23 mouse cellular contexts compared by ENCODE assay signal in genomic region chr6:124491427-124491826, GRCm38 (mm10). TPM values are rescaled to one million over a fixed set of nuclear protein-coding genes. Genes with fewer than 3 reads are reported as not detected.
"Had no signal": no experiment of that assay in that cellular context is flagged by ENCODE, and none has a peak within 500 bp of the region (broad histone marks: within the 10 kb centered on the region; RNA-seq: fewer than 3 reads in every experiment).

No protein-coding gene starts in this region.

- H3K27me3 ChIP-seq: liver, embryonic 15.5 days; lung, embryonic 15.5 days; neural tube, embryonic 13.5 days; neural tube, embryonic 15.5 days had no signal

- H3K4me1 ChIP-seq: midbrain, embryonic 10.5 days; neural tube, embryonic 13.5 days; neural tube, embryonic 15.5 days had no signal

- H3K9me3 ChIP-seq: liver, embryonic 15.5 days; lung, embryonic 15.5 days; neural tube, embryonic 13.5 days; neural tube, embryonic 15.5 days had no signal

- H3K36me3 ChIP-seq: liver, embryonic 15.5 days; lung, embryonic 15.5 days; midbrain, embryonic 10.5 days; neural tube, embryonic 13.5 days; neural tube, embryonic 15.5 days had no signal

- H3K27ac ChIP-seq: liver, embryonic 15.5 days; lung, embryonic 15.5 days; macrophage; midbrain, embryonic 10.5 days; neural tube, embryonic 13.5 days; neural tube, embryonic 15.5 days had no signal

- H3K4me2 ChIP-seq: liver, embryonic 15.5 days; lung, embryonic 15.5 days; neural tube, embryonic 13.5 days; neural tube, embryonic 15.5 days had no signal

- H3K9ac ChIP-seq: liver, embryonic 15.5 days; liver, postnatal 0 days; lung, embryonic 15.5 days; neural tube, embryonic 13.5 days; neural tube, embryonic 15.5 days had no signal

- H3K4me3 ChIP-seq: liver, embryonic 15.5 days; lung, embryonic 15.5 days; midbrain, embryonic 10.5 days; myocyte; neural tube, embryonic 13.5 days; neural tube, embryonic 15.5 days had no signal

- DNase-seq: liver, postnatal 0 days; lung, adult 2 months; lung, postnatal 14 days; lung, postnatal 36 days; midbrain, embryonic 14.5 days; retina, postnatal 1 day; right cerebral cortex, adult 18-20 months; right cerebral cortex, postnatal 25 days; right cerebral cortex, postnatal 4 days; spleen, adult 18-20 months; thymus, adult 18-20 months; thymus, postnatal 36 days had no signal

- ATAC-seq: liver, postnatal 0 days; lung, postnatal 0 days; midbrain, embryonic 16.5 days had no signal

RNA-seq across cellular contexts. Expression of gene C1ra, which starts 20.8 kb away (rescaled TPM):
- total RNA-seq: megakaryocyte-erythroid progenitor cell, adult 5-6 weeks had no signal

RNA-seq across cellular contexts. Expression of gene C1s1, which starts 50.7 kb away (rescaled TPM):
- total RNA-seq: megakaryocyte progenitor cell, adult 5-6 weeks; megakaryocyte-erythroid progenitor cell, adult 5-6 weeks had no signal
- polyA plus RNA-seq: macrophage had no signal
